Mouse (Mus musculus): ENCODE data around the gene Tnfrsf26. TPM values are rescaled to one million over a fixed set of nuclear protein-coding genes. Genes with fewer than 3 reads are reported as not detected.

The Tnfrsf26 gene
- polyA plus RNA-seq, 1 experiment from 2014 or later, result 0.08 TPM

DNA sequence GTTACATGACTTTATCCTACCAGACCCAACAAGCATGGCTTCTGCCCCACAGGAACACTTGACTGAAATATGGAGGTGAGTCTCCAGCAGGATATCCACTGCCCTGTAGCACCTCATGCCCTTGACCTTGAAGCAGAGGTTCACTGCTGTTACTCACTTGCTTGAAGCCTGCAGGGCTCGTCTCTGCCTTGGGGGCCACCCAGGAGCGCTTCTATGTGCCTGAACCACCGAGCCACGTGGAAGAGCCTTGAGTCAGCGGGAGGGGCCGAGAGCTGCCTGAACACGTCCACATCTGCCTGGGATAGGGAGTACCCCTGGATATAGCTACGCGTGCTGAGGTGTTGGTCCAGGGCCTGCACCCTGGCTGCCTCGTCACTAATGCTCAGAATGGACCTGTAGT lies 36.3 kb downstream of the Tnfrsf26 start:
- Histone ChIP-seq H3K27me3 (no peaks in the 10 kb centered on the region), H3K36me3 (peaks cover 70% of the 10 kb centered on the region), H3K4me2 (replicated peaks) (no peak overlapping the region), H3K4me1 (replicated peaks) (0 out of 2 replicates have a peak, but pooled peaks cover 7% of the 10 kb centered on the region), H3K27ac (no peak overlapping the region), H3K9ac (replicated peaks) (no peak overlapping the region), H3K9me3 (no peaks in the 10 kb centered on the region), H3K4me3 (replicated peaks) (no peak overlapping the region)
- ATAC-seq, result no peak
- WGBS, result 88% methylated on average over 10 of the region's 10 CpGs

DNA sequence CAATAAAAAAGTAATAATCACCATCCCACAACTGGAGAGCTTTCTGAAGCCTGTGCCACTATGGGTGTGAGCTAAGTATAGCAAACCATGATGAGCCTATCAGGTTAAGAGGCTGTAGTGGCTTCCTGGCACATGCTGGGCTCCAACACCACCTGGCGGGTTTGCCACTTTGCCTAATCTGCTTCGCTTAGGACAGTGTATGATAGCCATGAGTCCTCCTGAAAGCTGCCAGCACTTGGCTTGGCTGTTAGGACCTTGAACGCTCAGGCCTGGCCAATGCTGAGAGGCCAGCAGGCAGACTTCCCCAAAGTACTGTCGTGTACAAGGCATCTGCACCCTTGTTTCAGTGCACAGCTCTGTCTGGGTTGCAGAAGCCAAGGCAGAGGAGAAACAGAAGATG lies 40.5 kb downstream of the Tnfrsf26 start:
- H3K9ac ChIP-seq (replicated peaks), result no peak overlapping the region
- no peaks in the 10 kb centered on the region for H3K9me3 ChIP-seq
- no peaks in the 10 kb centered on the region for H3K4me1 ChIP-seq (replicated peaks)
- H3K36me3 ChIP-seq, result peaks cover 93% of the 10 kb centered on the region
- 89% methylated on average over 4 of the region's 4 CpGs for whole genome bisulfite sequencing
- no peak overlapping the region for H3K4me2 ChIP-seq (replicated peaks)
- no peak overlapping the region for H3K27ac ChIP-seq
- no peak overlapping the region for H3K4me3 ChIP-seq (replicated peaks)
- ATAC-seq, result no peak
- H3K27me3 ChIP-seq, result no peaks in the 10 kb centered on the region

DNA sequence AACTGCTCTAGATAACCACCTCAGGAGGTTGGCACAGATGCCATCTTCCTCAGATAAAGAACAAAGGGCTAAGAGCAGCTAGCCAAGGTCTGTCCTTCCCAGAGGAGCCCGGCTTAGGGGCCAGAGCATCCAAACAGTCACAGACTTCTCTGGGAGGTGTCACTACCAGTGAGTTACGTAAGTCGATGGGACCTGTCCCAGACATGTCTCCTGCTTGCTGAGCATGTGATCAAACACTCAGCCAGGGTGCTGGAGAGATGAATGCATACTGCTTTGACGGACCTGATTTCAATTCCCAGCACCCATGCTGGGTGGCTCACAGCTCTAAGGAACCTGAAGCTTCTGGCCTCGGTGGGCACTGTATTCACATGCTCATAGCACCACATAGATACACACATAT lies 40.9 kb downstream of the Tnfrsf26 start:
- Histone ChIP-seq H3K27me3 (no peaks in the 10 kb centered on the region), H3K27ac (no peak overlapping the region), H3K4me2 (replicated peaks) (no peak overlapping the region), H3K4me1 (replicated peaks) (no peaks in the 10 kb centered on the region), H3K9me3 (no peaks in the 10 kb centered on the region), H3K4me3 (replicated peaks) (no peak overlapping the region), H3K9ac (replicated peaks) (no peak overlapping the region), H3K36me3 (peaks cover 94% of the 10 kb centered on the region)
- 94% methylated on average over 5 of the region's 5 CpGs for WGBS
- ATAC-seq, result no peak

DNA sequence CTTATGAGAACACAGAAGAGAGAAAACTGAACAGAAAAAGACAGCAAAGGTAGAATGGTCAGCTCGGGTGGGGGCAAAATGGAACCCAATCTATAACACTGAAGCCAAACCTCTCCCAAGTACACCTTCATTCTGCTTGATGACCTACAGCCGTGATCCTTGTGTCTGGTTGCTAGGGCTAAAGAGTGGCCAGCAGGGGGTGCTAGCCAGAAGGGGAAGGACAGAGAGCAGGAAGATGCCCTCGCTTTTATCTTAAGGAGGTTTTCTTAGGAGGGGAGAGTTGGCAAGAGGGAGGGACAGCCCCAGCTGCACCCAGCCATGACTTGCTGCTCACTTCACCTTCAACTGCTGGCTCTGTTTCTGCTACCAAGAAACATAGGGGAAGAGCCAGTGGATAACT lies 44.6 kb downstream of the Tnfrsf26 start:
- Histone ChIP-seq H3K9ac (replicated peaks) (no peak overlapping the region), H3K4me2 (replicated peaks) (no peak overlapping the region), H3K4me1 (replicated peaks) (no peaks in the 10 kb centered on the region), H3K27me3 (no peaks in the 10 kb centered on the region), H3K9me3 (no peaks in the 10 kb centered on the region), H3K36me3 (peaks cover 91% of the 10 kb centered on the region), H3K27ac (no peak overlapping the region), H3K4me3 (replicated peaks) (no peak overlapping the region)
- no peak for ATAC-seq
- WGBS, result 35% methylated on average over 3 of the region's 3 CpGs

DNA sequence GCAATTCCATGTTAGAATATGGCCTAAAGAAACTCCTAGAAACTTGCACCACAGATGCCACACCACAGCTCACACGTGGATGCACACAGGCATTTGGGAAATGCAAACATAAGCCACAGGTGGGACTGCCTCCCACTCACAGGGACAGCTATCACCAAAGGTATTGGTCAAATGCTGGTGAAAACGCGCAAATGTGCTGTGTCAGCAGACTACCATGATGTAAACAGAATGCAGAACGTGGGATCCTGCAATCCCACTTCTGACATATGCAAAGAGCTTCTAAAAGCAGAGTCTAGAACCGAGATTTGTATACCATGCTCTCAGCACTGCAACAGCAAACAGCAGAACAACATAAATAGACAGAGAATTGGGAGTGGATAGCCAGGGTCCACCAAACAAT lies 45.5 kb downstream of the Tnfrsf26 start:
- no peak overlapping the region for H3K27ac ChIP-seq
- H3K36me3 ChIP-seq, result peaks cover 91% of the 10 kb centered on the region
- ATAC-seq, result no peak
- H3K9ac ChIP-seq (replicated peaks), result no peak overlapping the region
- no peaks in the 10 kb centered on the region for H3K27me3 ChIP-seq
- no peak overlapping the region for H3K4me3 ChIP-seq (replicated peaks)
- H3K9me3 ChIP-seq, result no peaks in the 10 kb centered on the region
- WGBS, result 95% methylated on average over 5 of the region's 5 CpGs
- H3K4me2 ChIP-seq (replicated peaks), result no peak overlapping the region
- no peaks in the 10 kb centered on the region for H3K4me1 ChIP-seq (replicated peaks)

DNA sequence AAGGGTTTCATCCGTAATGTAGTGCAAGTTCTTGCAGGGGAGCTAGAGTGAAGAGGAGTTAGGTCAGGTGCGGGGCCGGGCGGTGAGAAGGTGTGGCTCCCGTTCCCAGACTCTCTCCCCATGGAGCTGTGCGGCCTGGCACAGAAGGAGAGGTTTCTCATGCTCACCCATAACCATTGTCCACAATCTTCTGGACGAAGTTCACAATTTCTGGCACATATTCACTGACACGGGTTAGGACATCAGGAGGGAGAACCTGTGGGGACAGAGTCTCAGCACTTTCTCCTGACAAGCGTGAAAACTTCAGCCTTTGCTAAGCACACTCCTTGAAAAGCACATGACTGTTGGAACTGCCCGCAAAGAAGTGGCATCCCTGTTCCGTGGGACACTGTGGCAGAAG lies 52.8 kb downstream of the Tnfrsf26 start:
- no peaks in the 10 kb centered on the region for H3K27me3 ChIP-seq
- WGBS, result 96% methylated on average over 11 of the region's 11 CpGs
- no peak overlapping the region for H3K27ac ChIP-seq
- H3K9ac ChIP-seq (replicated peaks), result no peak overlapping the region
- no peaks in the 10 kb centered on the region for H3K4me1 ChIP-seq (replicated peaks)
- peaks cover 98% of the 10 kb centered on the region for H3K36me3 ChIP-seq
- no peak overlapping the region for H3K4me3 ChIP-seq (replicated peaks)
- ATAC-seq, result no peak
- no peak overlapping the region for H3K4me2 ChIP-seq (replicated peaks)
- H3K9me3 ChIP-seq, result no peaks in the 10 kb centered on the region

DNA sequence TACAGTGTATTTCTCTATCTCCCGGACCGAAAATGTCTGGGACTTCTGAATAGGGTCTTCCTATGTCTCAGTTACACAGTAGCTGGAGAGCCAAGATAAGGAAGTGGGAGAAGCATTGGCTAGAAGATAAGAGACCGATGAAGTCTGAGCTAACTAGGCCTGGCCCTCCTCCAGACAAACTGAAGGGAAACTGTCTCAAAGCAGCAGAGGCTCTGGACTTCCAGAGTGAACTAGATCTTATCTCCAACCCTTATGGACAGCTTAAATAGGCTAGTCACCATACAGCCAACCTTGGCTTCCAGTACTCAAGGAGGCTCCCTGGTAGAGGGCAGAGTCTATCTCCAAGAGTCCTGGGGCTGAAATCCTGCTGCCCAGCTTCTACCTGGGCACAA lies 62.9 kb downstream of the Tnfrsf26 start:
- Histone ChIP-seq H3K9ac (replicated peaks) (no peak overlapping the region), H3K36me3 (peaks cover 98% of the 10 kb centered on the region), H3K9me3 (no peaks in the 10 kb centered on the region), H3K4me2 (replicated peaks) (no peak overlapping the region), H3K4me3 (replicated peaks) (no peak overlapping the region), H3K27me3 (no peaks in the 10 kb centered on the region), H3K27ac (no peak overlapping the region), H3K4me1 (replicated peaks) (no peaks in the 10 kb centered on the region)
- no peak for ATAC-seq
- WGBS, result 93% methylated on average over 3 of the region's 3 CpGs

DNA sequence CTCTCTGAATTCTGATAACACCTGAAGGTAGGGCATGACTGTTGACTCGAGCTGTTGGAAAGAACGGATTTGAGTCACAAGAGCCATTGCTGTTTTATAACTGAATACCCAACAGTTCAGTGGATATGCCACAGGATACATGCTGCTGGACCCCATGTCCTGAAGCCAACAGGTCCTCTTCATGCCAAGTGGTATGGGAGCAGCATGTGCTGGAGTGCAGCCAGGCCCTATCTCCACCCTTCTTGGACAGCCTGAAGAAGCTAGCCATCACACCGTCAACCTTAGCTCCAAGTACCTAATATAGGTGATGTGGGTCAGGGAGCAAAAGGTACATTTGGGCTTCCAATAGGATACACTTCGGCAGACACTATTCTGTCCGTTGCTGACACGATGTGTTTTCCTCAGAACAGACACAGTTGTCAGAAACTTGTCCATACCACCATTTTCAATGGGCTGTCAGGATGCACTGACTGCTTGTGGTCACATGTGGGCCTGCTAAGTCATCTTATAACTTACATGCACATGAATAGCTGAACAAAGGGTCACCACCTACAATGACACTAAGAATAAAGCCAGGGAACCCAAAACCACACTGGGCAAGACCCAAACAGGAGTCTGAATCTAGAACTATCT lies 63.4 kb downstream of the Tnfrsf26 start:
- Histone ChIP-seq H3K4me1 (replicated peaks) (no peaks in the 10 kb centered on the region), H3K9me3 (no peaks in the 10 kb centered on the region), H3K4me3 (replicated peaks) (no peak overlapping the region), H3K9ac (replicated peaks) (no peak overlapping the region), H3K4me2 (replicated peaks) (no peak overlapping the region), H3K36me3 (peaks cover 98% of the 10 kb centered on the region), H3K27ac (no peak overlapping the region), H3K27me3 (no peaks in the 10 kb centered on the region)
- WGBS, result 96% methylated on average over 6 of the region's 6 CpGs
- no peak for ATAC-seq

DNA sequence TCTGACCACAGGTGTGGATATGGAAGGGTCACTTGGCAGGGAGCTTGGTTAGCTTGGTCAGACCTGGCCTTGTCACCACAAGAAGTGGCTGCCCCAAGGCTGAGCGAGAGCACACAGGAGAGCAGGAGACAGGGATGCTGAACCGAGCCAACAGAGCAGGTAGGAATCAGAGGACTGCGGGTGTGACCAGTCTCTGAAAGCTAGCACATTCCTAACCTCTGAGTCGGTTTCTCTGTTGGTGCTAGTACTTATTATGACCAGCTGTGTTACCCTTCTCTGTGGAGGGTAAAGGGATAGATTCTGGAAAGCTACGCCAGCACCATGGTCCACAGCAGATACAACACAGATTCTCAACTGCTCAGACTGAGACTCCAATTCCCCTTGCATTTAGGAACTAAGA lies 64.7 kb downstream of the Tnfrsf26 start:
- no peaks in the 10 kb centered on the region for H3K4me1 ChIP-seq (replicated peaks)
- peaks cover 98% of the 10 kb centered on the region for H3K36me3 ChIP-seq
- H3K4me2 ChIP-seq (replicated peaks), result no peak overlapping the region
- H3K9me3 ChIP-seq, result no peaks in the 10 kb centered on the region
- H3K27me3 ChIP-seq, result no peaks in the 10 kb centered on the region
- H3K4me3 ChIP-seq (replicated peaks), result no peak overlapping the region
- H3K27ac ChIP-seq, result no peak overlapping the region
- no peak overlapping the region for H3K9ac ChIP-seq (replicated peaks)
- no peak for ATAC-seq
- WGBS, result 96% methylated on average over 5 of the region's 5 CpGs

Small RNAs within 50 kb of the gene (microRNA-seq; reads per million reads assigned to microRNA genes)
- gene Mir7064, result 1.2 reads per million

Other genes with a start within 250 kb of the Tnfrsf26 start
- gene Cdkn1c, start 167.7 kb downstream of the Tnfrsf26 start, polyA plus RNA-seq (2015; fragmentation: Nextera tagmentation; extraction: Ambion mirVana), result 379 and 515 TPM in 2 replicates
- gene Slc22a18, start 155.0 kb downstream of the Tnfrsf26 start, polyA plus RNA-seq (2015; fragmentation: Nextera tagmentation; extraction: Ambion mirVana), result 0.39 and 0.74 TPM in 2 replicates
- 0.37 and 0.73 TPM in 2 replicates for gene Phlda2, start 125.6 kb downstream of the Tnfrsf26 start, polyA plus RNA-seq (2015; fragmentation: Nextera tagmentation; extraction: Ambion mirVana)
- gene Nap1l4, start 79.6 kb downstream of the Tnfrsf26 start, polyA plus RNA-seq (2015; fragmentation: Nextera tagmentation; extraction: Ambion mirVana), result 364 and 378 TPM in 2 replicates
- gene Cars, start 28.6 kb downstream of the Tnfrsf26 start, polyA plus RNA-seq (2015; fragmentation: Nextera tagmentation; extraction: Ambion mirVana), result 63.3 and 68.9 TPM in 2 replicates
- gene Tnfrsf22, start 20.9 kb upstream of the Tnfrsf26 start, polyA plus RNA-seq (2015; fragmentation: Nextera tagmentation; extraction: Ambion mirVana), result 3.9 and 4.5 TPM in 2 replicates
- gene Tnfrsf23, start 57.1 kb upstream of the Tnfrsf26 start, polyA plus RNA-seq (2015; fragmentation: Nextera tagmentation; extraction: Ambion mirVana), result 0.50 and 1.2 TPM in 2 replicates
- 27.0 and 27.3 TPM in 2 replicates for gene Osbpl5, start 128.3 kb upstream of the Tnfrsf26 start, polyA plus RNA-seq (2015; fragmentation: Nextera tagmentation; extraction: Ambion mirVana)
- gene Mrgprg, start 138.3 kb upstream of the Tnfrsf26 start, polyA plus RNA-seq (2015; fragmentation: Nextera tagmentation; extraction: Ambion mirVana), result not detected in 2 replicates
- gene Mrgpre, start 155.8 kb upstream of the Tnfrsf26 start, polyA plus RNA-seq (2015; fragmentation: Nextera tagmentation; extraction: Ambion mirVana), result 3.8 and 4.7 TPM in 2 replicates
- 7.7 and 8.1 TPM in 2 replicates for gene Nadsyn1, start 194.1 kb upstream of the Tnfrsf26 start, polyA plus RNA-seq (2015; fragmentation: Nextera tagmentation; extraction: Ambion mirVana)
- gene Dhcr7, start 194.4 kb upstream of the Tnfrsf26 start, polyA plus RNA-seq (2015; fragmentation: Nextera tagmentation; extraction: Ambion mirVana), result 54.0 and 60.0 TPM in 2 replicates
- gene Gm498, start 238.1 kb upstream of the Tnfrsf26 start, polyA plus RNA-seq (2015; fragmentation: Nextera tagmentation; extraction: Ambion mirVana), result not detected in 2 replicates